Mouse (Mus musculus) thymus, postnatal 25 days (tissue): Measurements from ENCODE around the gene Fam234a.

Experiments
- DNase-seq: peaks from one replicate; pipeline ENCODE4 v3.0.0; 2022

Fam234a gene

DNA sequence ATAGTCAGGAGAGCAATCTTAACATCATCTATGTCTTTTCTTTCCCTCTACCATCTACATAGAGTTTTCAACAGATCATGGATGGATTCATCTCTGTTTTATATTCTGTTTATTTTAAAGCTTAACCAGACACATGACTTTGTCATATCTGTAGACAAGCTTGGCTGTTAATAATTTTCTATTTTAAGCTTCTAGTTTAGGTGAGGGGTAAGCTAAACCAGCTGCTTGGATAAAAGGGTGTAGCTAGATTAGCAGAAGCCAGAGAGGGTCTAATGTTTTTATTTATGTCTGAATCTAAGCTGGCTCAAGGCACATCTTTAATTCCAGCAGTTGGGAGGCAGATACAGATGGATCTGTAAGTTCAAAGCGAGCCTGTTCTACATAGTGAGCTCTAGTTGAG, 81.3 kb downstream of the Fam234a start:
- DNase-seq: no peak
